Mouse (Mus musculus): ENCODE measurements around the gene Kctd12. TPM values are rescaled to one million over a fixed set of nuclear protein-coding genes. Genes with fewer than 3 reads are reported as not detected.

Kctd12 gene
- total RNA-seq, 2 experiments from 2014 or later: 5.2 to 9.7 TPM

- H3K27ac ChIP-seq: no peak overlapping the region
- no peak overlapping the region for H3K4me3 ChIP-seq
- no peak for TF ChIP-seq CTCF (IDR thresholded peaks at IDR 0.05)
- DNase-seq: no peak
- intact Hi-C loops (cut with DNase I): no loop called here
These were observed 30.5 kb downstream of the Kctd12 start for GRCm38 (mm10) chr14:102951974-102952373.

- TF ChIP-seq CTCF (IDR thresholded peaks at IDR 0.05): no peak
- intact Hi-C loops (cut with DNase I): no loop called here
- no peak overlapping the region for H3K4me3 ChIP-seq
- no peak overlapping the region for H3K27ac ChIP-seq
- DNase-seq: no peak
These were observed 34.6 kb downstream of the Kctd12 start for GRCm38 (mm10) chr14:102947796-102948195.

- no peak overlapping the region for H3K4me3 ChIP-seq
- intact Hi-C loops (cut with DNase I): no loop called here
- DNase-seq: no peak
- H3K27ac ChIP-seq: no peak overlapping the region
- TF ChIP-seq CTCF (IDR thresholded peaks at IDR 0.05): no peak
These were observed 40.1 kb downstream of the Kctd12 start for GRCm38 (mm10) chr14:102942222-102942843.

- intact Hi-C loops (cut with DNase I): no loop called here
- H3K4me3 ChIP-seq: no peak overlapping the region
- no peak overlapping the region for H3K27ac ChIP-seq
- no peak for TF ChIP-seq CTCF (IDR thresholded peaks at IDR 0.05)
- DNase-seq: no peak
These were observed 47.6 kb downstream of the Kctd12 start for GRCm38 (mm10) chr14:102934878-102935277.

- no peak for TF ChIP-seq CTCF (IDR thresholded peaks at IDR 0.05)
- DNase-seq: no peak
- no peak overlapping the region for H3K4me3 ChIP-seq
- intact Hi-C loops (cut with DNase I): no loop called here
- no peak overlapping the region for H3K27ac ChIP-seq
These were observed 51.5 kb downstream of the Kctd12 start for GRCm38 (mm10) chr14:102930933-102931332.

GRCm38 (mm10) chr14:102929545-102929944, 52.9 kb downstream of the Kctd12 start:
- H3K27ac ChIP-seq: no peak overlapping the region
- no peak overlapping the region for H3K4me3 ChIP-seq
- no peak for DNase-seq
- intact Hi-C loops (cut with DNase I): no loop called here
- TF ChIP-seq CTCF (IDR thresholded peaks at IDR 0.05): no peak

GRCm38 (mm10) chr14:102927847-102928466, 54.5 kb downstream of the Kctd12 start:
- no peak overlapping the region for H3K27ac ChIP-seq
- H3K4me3 ChIP-seq: no peak overlapping the region
- no peak for TF ChIP-seq CTCF (IDR thresholded peaks at IDR 0.05)
- DNase-seq: no peak
- intact Hi-C loops (cut with DNase I): no loop called here

Small RNAs within 50 kb of the gene (microRNA-seq; reads per million reads assigned to microRNA genes)
- 2.9 reads per million for gene Mir5130

Other genes starting within 250 kb of the Kctd12 start
- not detected for gene Acod1, start 64.3 kb upstream of the Kctd12 start, total RNA-seq (2021)
- 10 to 100 TPM; 12.6 to 14.4 TPM for gene Cln5, start 87.6 kb upstream of the Kctd12 start, total RNA-seq (2021)
- gene Fbxl3, start 116.9 kb upstream of the Kctd12 start, total RNA-seq (2021): 10 to 100 TPM; 54.1 to 54.3 TPM